Mouse (Mus musculus) layer of hippocampus, adult 2 months (tissue): ENCODE measurements around the gene Zfp36l2. TPM values are rescaled to one million over a fixed set of nuclear protein-coding genes. Genes with fewer than 3 reads are reported as not detected.

Experiments used
- DNase-seq, 2 experiments: peaks; one replicate each; pipeline ENCODE4 v3.0.0; 2022; ENCODE audit warnings: low spot score in 2 of 2
- H3K27ac ChIP-seq: fragments of 200-600 bp; 2 replicates; pipeline ENCODE4 v1.8.1; 2022
- H3K4me3 ChIP-seq: fragments of 200-600 bp; 2 replicates; pipeline ENCODE4 v1.8.1; 2022; ENCODE audit warnings: mild to moderate bottlenecking
- CTCF ChIP-seq: fragments of 200-600 bp; conservative IDR thresholded peaks from 2 replicates; pipeline ENCODE4 v1.8.1; 2022; ENCODE audit warnings: antibody characterized with exemption, mild to moderate bottlenecking, moderate library complexity
- total RNA-seq, 2 experiments: library from RNA; stranded (reverse); gene quantifications; 2 replicates each; pipeline ENCODE4 v1.2.3; 2021

Gene Zfp36l2
- total RNA-seq, 2 experiments from 2014 or later: 24.7 to 26.1 TPM

DNA sequence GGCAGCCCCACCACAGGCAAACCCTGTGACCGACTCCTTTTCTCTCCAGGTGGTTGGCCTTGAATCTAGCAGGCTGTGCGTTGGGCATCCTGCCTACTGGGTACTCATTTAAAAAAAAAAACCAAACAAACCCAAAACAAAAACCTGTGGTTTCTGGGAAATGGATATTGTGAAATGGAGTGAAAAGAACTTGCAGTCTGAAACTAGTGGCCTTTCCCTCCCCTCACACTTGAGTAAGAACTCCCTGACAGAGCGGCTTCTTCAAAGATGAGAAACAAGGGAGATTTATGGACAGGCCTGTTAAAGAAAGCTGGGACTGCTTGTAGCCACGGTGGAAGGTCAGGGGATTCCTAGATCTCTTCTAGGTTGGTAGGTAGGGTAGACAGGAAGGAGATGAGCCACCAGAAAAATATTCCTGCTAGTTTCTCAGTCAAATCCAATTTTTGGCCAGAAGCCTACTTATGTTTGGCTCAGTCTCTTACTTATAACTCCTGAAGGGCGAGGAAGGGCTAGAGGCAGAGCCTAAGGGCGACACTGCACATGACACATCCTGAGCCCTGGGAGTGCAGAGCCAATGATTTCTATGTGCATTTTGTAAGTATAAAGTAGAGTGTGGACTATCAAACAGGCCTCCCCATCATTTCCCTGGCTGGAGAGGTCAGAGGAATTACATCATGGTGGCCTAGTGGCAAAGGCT, 27.7 kb upstream of the Zfp36l2 start:
- TF ChIP-seq CTCF: no peak
- Histone ChIP-seq H3K4me3 (no peak overlapping the region), H3K27ac (peak overlapping the region; percentile 6; the same call in 1 of the 2 replicates)
- no peak for DNase-seq

DNA sequence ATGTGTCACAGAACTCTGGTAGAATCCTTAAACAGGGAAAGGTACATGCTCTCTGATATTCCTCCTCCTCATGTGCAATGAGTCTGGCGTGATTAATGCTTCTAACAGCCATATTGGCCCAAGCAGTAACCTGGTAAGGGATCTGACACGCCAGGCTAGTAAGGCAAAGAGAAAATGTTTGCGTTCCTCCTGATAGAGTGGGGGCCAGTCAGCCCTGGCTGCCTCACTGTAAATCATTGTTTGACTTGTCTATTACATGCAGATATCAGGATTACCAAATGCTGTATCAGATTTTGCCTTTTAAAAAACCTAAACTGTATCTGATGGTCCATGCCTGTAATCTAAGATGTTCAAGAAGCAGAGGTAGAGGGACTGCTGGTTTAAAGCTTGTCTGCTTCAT, 25.7 kb upstream of the Zfp36l2 start:
- Histone ChIP-seq H3K4me3 (no peak overlapping the region), H3K27ac (no peak overlapping the region)
- DNase-seq: no peak
- no peak for TF ChIP-seq CTCF

DNA sequence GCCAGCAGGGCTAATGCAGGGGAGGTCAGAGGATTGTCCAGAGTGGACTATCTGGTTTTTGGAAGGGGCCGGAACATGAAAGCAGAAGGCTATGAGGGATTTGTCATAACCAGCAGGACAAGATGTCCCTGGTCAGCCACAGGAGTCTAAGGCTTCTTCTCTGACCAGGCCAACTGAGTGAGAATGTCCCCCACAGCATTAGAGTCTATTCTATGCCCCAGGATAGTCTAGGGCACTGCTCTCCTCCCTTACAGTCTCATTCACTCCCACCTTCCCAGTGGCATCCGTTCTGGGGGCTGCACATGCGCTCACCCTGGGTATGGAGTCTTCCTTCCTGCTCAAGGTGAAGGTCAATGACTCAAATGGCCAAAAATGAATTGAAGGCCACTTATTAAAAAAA, 19.9 kb upstream of the Zfp36l2 start:
- no peak overlapping the region for H3K27ac ChIP-seq
- DNase-seq: no peak
- no peak overlapping the region for H3K4me3 ChIP-seq
- TF ChIP-seq CTCF: no peak

DNA sequence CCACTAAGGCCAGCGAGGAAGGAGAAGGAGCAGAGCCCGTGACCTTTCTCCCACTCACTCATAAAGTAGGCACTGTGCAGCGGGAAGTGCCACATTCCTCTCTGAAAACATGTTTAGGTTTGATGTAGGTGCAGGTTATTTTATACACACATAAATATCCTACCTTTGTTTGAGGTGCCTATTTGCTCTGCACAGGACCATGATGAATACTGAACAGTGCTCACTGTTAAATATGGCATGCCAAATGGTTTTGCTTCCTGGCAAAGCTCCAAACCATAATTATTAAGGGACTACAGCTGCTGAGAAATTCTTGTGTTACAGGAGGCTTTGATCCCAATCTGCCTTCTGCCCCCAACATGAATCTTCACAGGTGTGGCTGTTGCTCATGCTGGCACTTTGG, 18.5 kb upstream of the Zfp36l2 start:
- Histone ChIP-seq H3K4me3 (no peak overlapping the region), H3K27ac (no peak overlapping the region)
- no peak for TF ChIP-seq CTCF
- no peak for DNase-seq

GRCm38 (mm10) chr17:84204962-84205361, 17.2 kb upstream of the Zfp36l2 start:
- TF ChIP-seq CTCF: no peak
- no peak for DNase-seq
- Histone ChIP-seq H3K27ac (no peak overlapping the region), H3K4me3 (no peak overlapping the region)

- DNase-seq: no peak
- Histone ChIP-seq H3K27ac (no peak overlapping the region), H3K4me3 (no peak overlapping the region)
- no peak for TF ChIP-seq CTCF
These were observed 15.6 kb upstream of the Zfp36l2 start for GRCm38 (mm10) chr17:84203340-84203739.

GRCm38 (mm10) chr17:84201183-84201582, 13.4 kb upstream of the Zfp36l2 start:
- H3K27ac ChIP-seq: no peak overlapping the region
- TF ChIP-seq CTCF: no peak
- DNase-seq: no peak
- H3K4me3 ChIP-seq: no peak overlapping the region

GRCm38 (mm10) chr17:84197912-84198344, 10.2 kb upstream of the Zfp36l2 start:
- H3K4me3 ChIP-seq: no peak overlapping the region
- TF ChIP-seq CTCF: no peak
- DNase-seq: no peak
- no peak overlapping the region for H3K27ac ChIP-seq

- DNase-seq: no peak
- Histone ChIP-seq H3K4me3 (no peak overlapping the region), H3K27ac (no peak overlapping the region)
- TF ChIP-seq CTCF: no peak
These were observed 8.6 kb upstream of the Zfp36l2 start for GRCm38 (mm10) chr17:84196329-84196728.

DNA sequence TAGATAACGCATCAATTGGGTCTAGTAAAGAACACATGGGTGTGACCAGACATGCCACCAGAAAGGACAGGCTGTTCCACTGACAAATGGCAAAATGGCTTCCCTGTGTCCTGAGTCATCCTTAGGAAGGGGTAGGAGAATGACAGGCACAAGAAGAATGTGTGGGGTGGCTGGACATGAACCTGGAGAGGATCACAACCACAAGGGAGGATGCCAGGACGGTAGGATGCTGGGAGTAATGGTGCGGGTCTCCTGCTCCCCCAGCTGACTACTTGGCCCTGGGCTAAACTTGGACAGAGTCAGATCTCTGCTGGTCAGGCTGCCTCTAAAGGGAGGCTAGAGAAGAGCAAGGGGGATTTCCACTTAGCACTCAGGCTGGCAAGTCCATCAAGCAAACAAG, 8.1 kb upstream of the Zfp36l2 start:
- no peak for TF ChIP-seq CTCF
- Histone ChIP-seq H3K4me3 (no peak overlapping the region), H3K27ac (no peak overlapping the region)
- DNase-seq: no peak

DNA sequence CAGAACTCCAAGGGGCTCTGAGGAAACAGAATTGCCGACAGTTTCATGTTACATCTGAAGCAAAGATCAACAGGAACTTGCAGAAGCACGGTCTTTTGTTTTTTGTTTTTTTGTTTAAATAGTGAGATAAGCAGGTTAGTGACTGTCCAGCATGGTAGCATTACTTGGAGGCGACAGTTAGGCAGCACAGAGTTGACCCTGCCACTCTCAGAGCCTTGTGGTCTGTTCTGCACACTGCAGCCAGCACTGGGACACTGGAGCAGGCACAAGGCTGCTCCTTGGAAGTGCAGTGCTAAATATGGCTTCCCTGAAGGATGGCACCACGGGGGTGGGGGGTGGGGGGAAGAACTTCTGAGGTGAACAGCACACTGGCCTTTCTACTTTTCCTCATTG, 7.3 kb upstream of the Zfp36l2 start:
- Histone ChIP-seq H3K27ac (no peak overlapping the region), H3K4me3 (no peak overlapping the region)
- DNase-seq: no peak
- no peak for TF ChIP-seq CTCF

DNA sequence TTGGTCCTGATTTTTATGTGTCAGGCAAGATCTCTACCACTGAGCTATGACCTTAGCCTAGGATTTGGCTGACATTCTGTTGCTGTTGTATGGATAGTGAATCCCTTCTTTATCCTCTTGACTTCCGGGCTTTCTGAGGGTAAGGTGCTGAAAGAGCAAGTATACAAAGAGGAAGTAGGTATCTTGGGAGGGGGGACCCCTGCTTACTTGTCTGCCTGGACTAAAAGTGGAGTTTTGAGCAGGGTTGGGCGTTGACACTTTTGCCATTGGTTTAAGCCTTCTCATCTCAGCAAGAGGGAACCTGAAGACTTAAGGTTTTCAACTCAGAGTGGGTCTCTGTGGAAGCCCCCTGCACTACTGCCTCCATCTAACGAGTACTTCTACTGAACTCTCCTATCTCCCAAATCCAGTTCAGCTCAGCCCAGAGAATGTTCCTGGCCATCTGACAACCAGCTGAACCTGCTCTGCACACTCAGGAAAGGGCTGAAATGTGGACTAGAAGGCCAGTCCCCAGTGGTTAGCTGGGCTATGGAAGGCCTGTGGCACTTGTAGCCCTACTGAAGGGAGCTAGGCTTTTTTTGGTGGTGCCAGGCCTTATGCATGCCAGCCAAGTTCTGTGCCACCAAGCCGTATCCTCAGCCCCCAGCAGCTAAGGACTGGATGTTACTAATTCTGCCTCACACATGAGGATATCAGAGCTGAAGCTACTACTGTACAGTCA, 6.7 kb upstream of the Zfp36l2 start:
- DNase-seq: no peak
- no peak for TF ChIP-seq CTCF

DNA sequence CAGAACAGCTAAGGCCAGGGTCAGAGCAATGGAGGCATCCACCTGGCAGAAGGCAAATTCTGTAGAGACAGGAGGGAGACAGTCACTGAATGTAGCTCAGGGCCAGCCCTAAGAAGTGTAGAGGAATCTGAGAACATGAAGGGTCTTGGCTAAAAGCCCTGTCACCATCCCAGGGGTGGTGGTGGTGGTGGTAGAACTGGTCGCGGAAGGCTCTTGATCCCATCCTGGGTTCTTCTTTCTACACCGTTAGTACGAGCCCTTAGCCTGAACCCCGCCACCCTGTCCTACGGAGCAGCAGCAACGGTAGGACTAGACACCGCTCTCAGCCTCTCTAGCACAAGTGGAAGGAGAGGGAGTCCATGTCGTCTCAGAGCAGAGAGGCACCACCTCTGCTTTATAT, 5.7 kb upstream of the Zfp36l2 start:
- no peak for DNase-seq
- Histone ChIP-seq H3K4me3 (no peak overlapping the region), H3K27ac (no peak overlapping the region)
- no peak for TF ChIP-seq CTCF

More for the DNA sequence above, 6.7 kb upstream of the Zfp36l2 start:
- Histone ChIP-seq H3K27ac (no peak overlapping the region), H3K4me3 (no peak overlapping the region)

DNA sequence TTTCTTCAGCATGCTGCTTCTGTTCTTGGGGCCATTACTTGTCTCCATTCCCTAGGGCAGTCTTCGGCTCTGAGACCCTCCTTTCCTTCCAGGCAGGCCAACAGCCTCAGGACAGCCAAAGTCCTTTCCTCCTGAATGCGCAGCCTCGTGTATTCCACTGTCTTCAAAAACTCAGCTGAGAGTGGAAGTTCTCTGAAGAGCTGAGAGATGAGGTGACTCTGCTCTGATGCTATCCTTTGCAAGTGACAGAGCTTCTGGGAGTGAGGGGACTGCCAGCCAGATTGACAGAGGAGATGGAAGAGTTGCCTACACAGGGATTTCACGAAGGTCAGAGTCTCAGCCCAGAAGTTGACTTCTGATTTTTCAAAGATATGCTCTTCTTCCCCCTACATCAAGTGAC, 4.2 kb upstream of the Zfp36l2 start:
- Histone ChIP-seq H3K4me3 (no peak overlapping the region), H3K27ac (no peak overlapping the region)
- no peak for DNase-seq
- no peak for TF ChIP-seq CTCF
